7 mouse cellular contexts compared by ENCODE assay signal in genomic region chr11:106134580-106135528, GRCm38 (mm10). TPM values are rescaled to one million over a fixed set of nuclear protein-coding genes. Genes with fewer than 3 reads are reported as not detected.
DNase-seq lines count a peak whose midpoint lies in the region; ATAC-seq and TF ChIP-seq lines count a peak whose summit lies in the region.

No protein-coding gene starts in this region.

- no peak; the same call in 1 of the 2 replicates for TF ChIP-seq RAD21 in CH12.LX (IDR thresholded peaks at IDR 0.05; ENCODE audit: low read depth, low read length)

- dilution Hi-C loops in CH12.LX (cut with MboI; ENCODE audit: extremely low pct_ligation_motif_present, extremely low pct_unique_long_range_greater_than_20kb, low sequenced_read_pairs), result no loop called here

- DNase-seq in CH12.LX (ENCODE audit: extremely low read depth) (peak; percentile 78), NIH3T3 (ENCODE audit: low read depth) (peak; percentile 91)
- peak; percentile 89 for DNase-seq in heart, embryonic 10.5 days (ENCODE audit: low spot score)
- DNase-seq in kidney, adult 8-10 months, result peak; percentile 78 to 83
- peak; percentile 94 for DNase-seq in lung, postnatal 0 days (ENCODE audit: low spot score)
- DNase-seq in ovary, postnatal 14 days (ENCODE audit: low spot score), result peak; percentile 75

- peak overlapping the region in 2 of 3 experiments; percentile 2 to 20 for H3K4me3 ChIP-seq in CH12.LX (replicated peaks in 1 of 3; ENCODE audit: low read depth in 2 of 3, low read length in 2 of 3, poor library complexity in 1 of 3)
- H3K4me3 ChIP-seq in cortical plate, adult 2 months (ENCODE audit: insufficient read depth, low read length), result no peak overlapping the region
- H3K4me3 ChIP-seq in heart, embryonic 10.5 days, result no peak overlapping the region
- peak overlapping the region; percentile 18; the same call in 1 of the 2 replicates for H3K4me3 ChIP-seq in lung, postnatal 0 days (ENCODE audit: low read depth, low read length)

- TF ChIP-seq EP300 in CH12.LX (IDR thresholded peaks at IDR 0.05; ENCODE audit: low read length), result peak; percentile 67
- peak; percentile 87 for TF ChIP-seq EP300 in lung, postnatal 0 days (IDR thresholded peaks at IDR 0.05)

- H3K27me3 ChIP-seq in CH12.LX (replicated peaks), result no peaks in the 10 kb centered on the region
- no peaks in the 10 kb centered on the region for H3K27me3 ChIP-seq in heart, embryonic 10.5 days (ENCODE audit: insufficient read depth, poor library complexity, severe bottlenecking)
- no peaks in the 10 kb centered on the region for H3K27me3 ChIP-seq in lung, postnatal 0 days (replicated peaks; ENCODE audit: insufficient read depth, low read length)

- peak; percentile 96 for ATAC-seq in lung, postnatal 0 days

- no peaks in the 10 kb centered on the region for H3K9me3 ChIP-seq in CH12.LX (replicated peaks; ENCODE audit: low read length)
- H3K9me3 ChIP-seq in heart, embryonic 10.5 days, result no peaks in the 10 kb centered on the region
- no peaks in the 10 kb centered on the region for H3K9me3 ChIP-seq in lung, postnatal 0 days (ENCODE audit: low read length)

- peak overlapping the region; percentile 88 for H3K4me2 ChIP-seq in CH12.LX (ENCODE audit: insufficient read depth, low read depth, poor library complexity, severe bottlenecking)
- peak overlapping the region; percentile 58 for H3K4me2 ChIP-seq in lung, postnatal 0 days (replicated peaks; ENCODE audit: low read depth, low read length)

- peaks cover 7 to 43% of the 10 kb centered on the region in 2 experiments for H3K36me3 ChIP-seq in CH12.LX (replicated peaks in 1 of 2; ENCODE audit: control insufficient read depth in 1 of 2, insufficient read depth in 1 of 2, low read length in 1 of 2)
- H3K36me3 ChIP-seq in heart, embryonic 10.5 days, result peaks cover 24% of the 10 kb centered on the region
- H3K36me3 ChIP-seq in lung, postnatal 0 days (ENCODE audit: insufficient read depth, low read length), result peaks cover 5% of the 10 kb centered on the region; the same call in 1 of the 2 replicates

- peak; percentile 38 for TF ChIP-seq POLR2A in CH12.LX (IDR thresholded peaks at IDR 0.05; ENCODE audit: low read depth, low read length)
- no peak for TF ChIP-seq POLR2A in cortical plate, adult 2 months (IDR thresholded peaks at IDR 0.05; ENCODE audit: extremely low read depth, insufficient read depth, low read length)

- 19% methylated on average over 8 of the region's 8 CpGs for WGBS in heart, embryonic 10.5 days
- WGBS in lung, postnatal 0 days, result 13% methylated on average over 8 of the region's 8 CpGs

- peak overlapping the region; percentile 92 for H3K9ac ChIP-seq in CH12.LX (ENCODE audit: insufficient read depth, low read depth)
- H3K9ac ChIP-seq in lung, postnatal 0 days (replicated peaks; ENCODE audit: low read depth), result peak overlapping the region; percentile 43

- no peaks in the 10 kb centered on the region; the same call in 1 of the 2 replicates for H3K79me2 ChIP-seq in CH12.LX (replicated peaks; ENCODE audit: control insufficient read depth, extremely low read depth, insufficient read depth, poor library complexity, severe bottlenecking)

- in situ Hi-C loops in CH12.LX (cut with MboI; ENCODE audit: low pct_ligation_motif_present, low pct_unique_long_range_greater_than_20kb, low sequenced_read_pairs), result loop anchor here (5.0 kb wide), 1 partner anchor 48 kb away; no protein-coding TSS in a partner anchor

- TF ChIP-seq CTCF in CH12.LX (conservative IDR thresholded peaks at IDR 0.05 in 1 of 2, IDR thresholded peaks at IDR 0.05 in 1 of 2; ENCODE audit: low read depth in 2 of 2, low read length in 2 of 2), result no peak; a peak in 1 of 4 replicates
- TF ChIP-seq CTCF in cortical plate, adult 2 months (IDR thresholded peaks at IDR 0.05; ENCODE audit: extremely low read depth, insufficient read depth, low read length), result no peak
- TF ChIP-seq CTCF in lung, postnatal 0 days (IDR thresholded peaks at IDR 0.05), result peak; percentile 62

- peaks cover 11 to 42% of the 10 kb centered on the region in 2 experiments for H3K4me1 ChIP-seq in CH12.LX (ENCODE audit: control insufficient read depth in 1 of 2, insufficient read depth in 2 of 2)
- H3K4me1 ChIP-seq in cortical plate, adult 2 months (ENCODE audit: control insufficient read depth, insufficient read depth, low read length), result no peaks in the 10 kb centered on the region; the same call in 1 of the 2 replicates
- H3K4me1 ChIP-seq in heart, embryonic 10.5 days, result peaks cover 13% of the 10 kb centered on the region
- no peaks in the 10 kb centered on the region for H3K4me1 ChIP-seq in lung, postnatal 0 days (ENCODE audit: insufficient read depth, low read depth, low read length)

- H3K27ac ChIP-seq in CH12.LX (ENCODE audit: insufficient read depth, low read depth), result peak overlapping the region; percentile 98
- H3K27ac ChIP-seq in cortical plate, adult 2 months (ENCODE audit: insufficient read depth, low read length), result peak overlapping the region; percentile 78
- H3K27ac ChIP-seq in heart, embryonic 10.5 days, result peak overlapping the region; percentile 80
- H3K27ac ChIP-seq in lung, postnatal 0 days (ENCODE audit: low read length), result peak overlapping the region; percentile 85

TF ChIP-seq in CH12.LX, 34 proteins besides CTCF, POLR2A, EP300 and RAD21 (continues in another document):
- TF ChIP-seq TCF12 (IDR thresholded peaks at IDR 0.05; ENCODE audit: low read depth, low read length) (peak; percentile 24; the same call in 1 of the 2 replicates), SMC3 (IDR thresholded peaks at IDR 0.05; ENCODE audit: low read depth, low read length) (no peak), BHLHE40 (IDR thresholded peaks at IDR 0.05; ENCODE audit: low read depth, low read length) (0 out of 2 replicates have a peak, but pooled peaks have one; percentile 25), MEF2A (IDR thresholded peaks at IDR 0.05; ENCODE audit: borderline replicate concordance, low read depth, low read length) (peak; percentile 40; the same call in 1 of the 2 replicates), USF2 (conservative IDR thresholded peaks at IDR 0.05; ENCODE audit: low read depth, low read length) (no peak), ELF1 (IDR thresholded peaks at IDR 0.05; ENCODE audit: low read depth, low read length) (peak; percentile 84), USF1 (IDR thresholded peaks at IDR 0.05; ENCODE audit: low read depth, low read length) (no peak), MXI1 (IDR thresholded peaks at IDR 0.05; ENCODE audit: low read depth, low read length) (0 out of 2 replicates have a peak, but pooled peaks have one; percentile 27), ZNF384 (IDR thresholded peaks at IDR 0.05; ENCODE audit: low read depth, low read length) (no peak), ZMIZ1 (IDR thresholded peaks at IDR 0.05; ENCODE audit: low read depth, low read length) (no peak), NRF1 (IDR thresholded peaks at IDR 0.05; ENCODE audit: low read depth, low read length) (no peak), UBTF (IDR thresholded peaks at IDR 0.05; ENCODE audit: low read depth, low read length) (no peak), HCFC1 (IDR thresholded peaks at IDR 0.05; ENCODE audit: low read depth, low read length) (peak; percentile 20), POLR2AphosphoS2 (IDR thresholded peaks at IDR 0.05; ENCODE audit: low read depth, low read length) (no peak), JUN (IDR thresholded peaks at IDR 0.05; ENCODE audit: insufficient read depth, low read depth, low read length) (no peak), JUND (conservative IDR thresholded peaks at IDR 0.05; ENCODE audit: low read depth, low read length) (no peak), MAZ (IDR thresholded peaks at IDR 0.05; ENCODE audit: low read depth, low read length) (peak; percentile 60; the same call in 1 of the 2 replicates), ZC3H11A (IDR thresholded peaks at IDR 0.05; ENCODE audit: low read depth, low read length) (no peak), NELFE (IDR thresholded peaks at IDR 0.05; ENCODE audit: low read depth, low read length) (peak; percentile 41), SIN3A (IDR thresholded peaks at IDR 0.05; ENCODE audit: low read length) (peak; percentile 46; the same call in 1 of the 2 replicates), ZKSCAN1 (IDR thresholded peaks at IDR 0.05; ENCODE audit: borderline replicate concordance, low read depth, low read length) (no peak), MAX (IDR thresholded peaks at IDR 0.05; ENCODE audit: low read length) (peak; percentile 47; the same call in 1 of the 2 replicates), ETS1 (conservative IDR thresholded peaks at IDR 0.05; ENCODE audit: low read depth, low read length) (peak; percentile 15; the same call in 1 of the 2 replicates), CHD2 (IDR thresholded peaks at IDR 0.05; ENCODE audit: low read length) (peak; percentile 65; the same call in 1 of the 2 replicates), E2F4 (IDR thresholded peaks at IDR 0.05; ENCODE audit: insufficient replicate concordance, low read depth, low read length) (no peak), RCOR1 (conservative IDR thresholded peaks at IDR 0.05; ENCODE audit: low read depth, low read length) (no peak), TBP (conservative IDR thresholded peaks at IDR 0.05; ENCODE audit: low read depth, low read length) (peak; percentile 75)

RNA-seq across cellular contexts. Expression of gene Gm10840, which starts 25.8 kb away (rescaled TPM):
- total RNA-seq in CH12.LX (2012; rRNA removed) (not detected in 2 replicates), CH12.LX (2014; rRNA removed) (not detected in 2 replicates)
- not detected in 2 replicates for polyA plus RNA-seq in CH12.LX (2012; ENCODE audit: insufficient read length, low read depth)
- polyA plus RNA-seq in cortical plate, adult 2 months (2012; rRNA removed), result not detected in 2 replicates
- not detected in 2 replicates for polyA plus RNA-seq in heart, embryonic 10.5 days (2016; fragmentation: Nextera tagmentation; extraction: Ambion mirVana)
- polyA plus RNA-seq in lung, postnatal 0 days (2015; fragmentation: Nextera tagmentation; extraction: Ambion mirVana), result not detected in 2 replicates

RNA-seq across cellular contexts. Expression of gene Limd2, which starts 25.8 kb away (rescaled TPM):
- total RNA-seq in CH12.LX (2012; rRNA removed) (249 and 275 TPM in 2 replicates), CH12.LX (2014; rRNA removed) (344 and 367 TPM in 2 replicates)
- 520 and 563 TPM in 2 replicates for polyA plus RNA-seq in CH12.LX (2012; ENCODE audit: insufficient read length, low read depth)
- 86.0 and 102 TPM in 2 replicates for polyA plus RNA-seq in cortical plate, adult 2 months (2012; rRNA removed)
- polyA plus RNA-seq in heart, embryonic 10.5 days (2016; fragmentation: Nextera tagmentation; extraction: Ambion mirVana), result 172 and 261 TPM in 2 replicates
- 225 and 226 TPM in 2 replicates for polyA plus RNA-seq in lung, postnatal 0 days (2015; fragmentation: Nextera tagmentation; extraction: Ambion mirVana)

RNA-seq across cellular contexts. Expression of gene Map3k3, which starts 50.4 kb away (rescaled TPM):
- total RNA-seq in CH12.LX (2012; rRNA removed) (34.1 and 37.3 TPM in 2 replicates), CH12.LX (2014; rRNA removed) (28.8 and 30.3 TPM in 2 replicates)
- 26.8 and 32.3 TPM in 2 replicates for polyA plus RNA-seq in CH12.LX (2012; ENCODE audit: insufficient read length, low read depth)
- 32.3 and 33.2 TPM in 2 replicates for polyA plus RNA-seq in cortical plate, adult 2 months (2012; rRNA removed)
- polyA plus RNA-seq in heart, embryonic 10.5 days (2016; fragmentation: Nextera tagmentation; extraction: Ambion mirVana), result 24.1 and 25.1 TPM in 2 replicates
- 25.3 and 26.0 TPM in 2 replicates for polyA plus RNA-seq in lung, postnatal 0 days (2015; fragmentation: Nextera tagmentation; extraction: Ambion mirVana)

Comparison
In these comparisons a context has a peak if more than half of its experiments do, and no peak if none do; other contexts are left out.
1. H3K4me3 ChIP-seq: peak in CH12.LX (2 of 3) and lung, postnatal 0 days (single experiment); none in cortical plate, adult 2 months (single experiment) and heart, embryonic 10.5 days (single experiment).
2. Peak in every context shown above with its lines, with median percentiles within 50 percentile points of each other: DNase-seq and H3K27ac ChIP-seq.